Mouse (Mus musculus) liver, postnatal 0 days (tissue): ENCODE measurements around the gene Hnrnpk.

Experiments
- CTCF ChIP-seq: sonication (generic); IDR thresholded peaks from 2 replicates; pipeline ENCODE4 v1.5.1; 2016; ENCODE audit warnings: antibody characterized with exemption, low read depth
- EP300 ChIP-seq: IDR thresholded peaks from 2 replicates; pipeline ENCODE4 v1.6.1; 2016; ENCODE audit warnings: antibody characterized with exemption, low read depth, mild to moderate bottlenecking

GRCm38 (mm10) chr13:58388379-58388778, 14.8 kb downstream of the Hnrnpk start:
- TF ChIP-seq CTCF (no peak), EP300 (no peak)
